Mouse (Mus musculus): ENCODE results near the gene 4930535I16Rik.
"Not testable (repeated sequence)": the region's sequence is repeated elsewhere in the genome, so short reads cannot be mapped to it uniquely, and the experiment has no call there.

The 4930535I16Rik gene
- long read RNA-seq, experiment 1 = 0 reads
- long read RNA-seq, experiment 2 = 0 reads

DNA sequence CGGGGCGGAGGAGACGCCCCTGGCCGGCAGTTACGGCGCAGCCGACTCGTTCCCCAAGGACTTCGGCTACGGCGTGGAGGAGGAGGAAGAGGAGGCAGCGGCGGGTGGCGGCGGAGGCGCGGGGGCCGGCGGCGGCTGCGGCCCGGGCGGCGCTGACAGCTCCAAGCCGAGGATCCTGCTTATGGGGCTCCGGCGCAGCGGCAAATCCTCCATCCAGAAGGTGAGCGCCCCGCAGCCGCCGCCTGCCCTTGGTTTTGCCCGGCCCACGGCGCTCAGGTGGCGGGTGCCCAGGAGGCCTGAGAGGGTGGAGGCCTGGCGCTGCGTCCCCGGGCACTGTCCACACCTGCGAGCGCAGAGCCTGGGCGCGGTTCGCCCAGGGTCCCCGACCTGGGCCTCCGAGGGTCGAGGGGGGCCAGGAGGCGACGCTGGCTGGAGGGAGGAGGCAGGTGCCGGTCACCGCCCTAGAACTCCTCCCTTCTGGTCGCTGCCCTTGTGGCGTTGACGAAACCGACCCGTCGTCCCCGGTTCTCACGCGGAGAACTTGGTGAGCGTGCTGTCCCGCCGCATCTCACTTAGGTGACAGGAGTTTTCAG is at the start of gene 4930535I16Rik:
Gene 4930535I16Rik (minus strand): TSS at position 475 of the 593 bp plus-strand sequence.
- intact Hi-C loops (cut with DNase I) = no loop called here

DNA sequence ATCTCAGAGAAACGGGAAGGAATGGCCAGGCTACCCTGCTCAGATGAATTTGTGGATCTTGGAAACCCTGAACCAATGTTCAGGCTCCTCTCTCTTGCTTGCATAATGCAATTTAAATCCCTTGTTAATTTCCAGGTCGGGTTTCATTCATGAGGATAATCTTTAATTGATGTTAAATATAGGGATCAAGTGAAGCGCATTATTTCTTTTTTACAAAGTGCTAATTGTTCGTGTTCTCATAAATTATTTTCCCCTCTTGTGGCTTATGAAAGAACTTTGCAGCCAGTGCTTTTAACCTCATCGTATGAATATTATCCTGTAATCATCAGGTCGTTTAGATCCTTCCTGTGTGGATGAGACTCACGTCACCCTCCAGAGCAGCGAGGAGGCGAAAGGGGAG is 44.9 kb upstream of the 4930535I16Rik start:
- intact Hi-C loops (cut with DNase I) = no loop called here

DNA sequence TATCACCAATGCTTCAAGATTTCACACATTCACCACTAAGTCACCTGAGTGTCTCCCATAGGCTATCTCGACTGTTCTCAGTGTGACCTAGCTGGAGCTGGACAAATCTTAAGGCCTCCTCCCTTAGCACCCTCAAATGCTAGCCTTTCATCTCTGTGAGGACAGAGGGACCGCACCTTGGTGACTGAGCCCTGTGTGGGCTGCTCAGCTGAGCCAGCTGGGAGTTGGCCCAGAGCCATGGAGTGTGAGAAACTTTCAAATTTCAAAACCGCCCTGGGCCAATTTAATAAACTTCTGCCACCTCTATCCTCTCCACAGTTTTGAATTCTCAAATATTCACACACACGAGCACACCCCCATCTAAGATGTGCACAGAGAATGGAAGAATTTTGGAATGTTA is 43.1 kb upstream of the 4930535I16Rik start:
- intact Hi-C loops (cut with DNase I) = no loop called here

DNA sequence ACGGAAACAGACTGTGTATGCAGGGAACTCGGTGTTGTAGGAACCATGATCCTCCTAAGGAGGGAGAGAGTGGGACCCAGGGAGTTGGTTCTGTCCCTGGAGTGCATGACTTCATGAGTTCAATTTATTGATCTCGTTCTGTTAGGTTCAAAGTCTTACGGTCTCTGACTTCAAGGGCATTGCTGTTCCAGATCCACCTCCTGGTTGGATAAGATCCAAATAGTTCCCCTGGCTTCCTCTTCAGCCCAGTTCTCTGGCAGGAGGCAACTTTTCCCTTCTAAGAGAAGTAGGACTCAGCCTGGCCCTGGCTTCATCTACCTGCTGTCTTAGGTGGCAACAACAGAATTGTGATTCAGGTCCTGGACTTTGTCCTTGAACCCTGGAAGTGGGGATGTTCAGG is 40.1 kb upstream of the 4930535I16Rik start:
- intact Hi-C loops (cut with DNase I) = loop anchor here (5.0 kb wide), 1 partner anchor 184 kb away; no protein-coding TSS in a partner anchor

DNA sequence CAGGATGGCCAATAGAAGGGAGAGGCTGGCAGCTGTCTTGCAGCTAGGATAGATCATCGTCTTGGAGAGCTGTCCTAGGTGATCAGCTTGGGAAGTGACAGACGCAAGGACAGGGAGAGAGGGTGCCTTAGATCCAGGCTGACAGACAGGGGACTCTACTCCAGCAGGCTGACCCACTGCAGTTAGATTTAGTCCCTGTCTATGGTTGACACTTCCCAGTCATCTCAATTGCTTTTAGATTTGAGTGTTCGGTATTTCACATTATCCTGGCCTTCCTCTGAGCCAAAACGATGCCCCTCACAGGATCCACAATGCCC is 39.6 kb upstream of the 4930535I16Rik start:
- intact Hi-C loops (cut with DNase I) = loop anchor here (5.0 kb wide), 1 partner anchor 185 kb away; no protein-coding TSS in a partner anchor

DNA sequence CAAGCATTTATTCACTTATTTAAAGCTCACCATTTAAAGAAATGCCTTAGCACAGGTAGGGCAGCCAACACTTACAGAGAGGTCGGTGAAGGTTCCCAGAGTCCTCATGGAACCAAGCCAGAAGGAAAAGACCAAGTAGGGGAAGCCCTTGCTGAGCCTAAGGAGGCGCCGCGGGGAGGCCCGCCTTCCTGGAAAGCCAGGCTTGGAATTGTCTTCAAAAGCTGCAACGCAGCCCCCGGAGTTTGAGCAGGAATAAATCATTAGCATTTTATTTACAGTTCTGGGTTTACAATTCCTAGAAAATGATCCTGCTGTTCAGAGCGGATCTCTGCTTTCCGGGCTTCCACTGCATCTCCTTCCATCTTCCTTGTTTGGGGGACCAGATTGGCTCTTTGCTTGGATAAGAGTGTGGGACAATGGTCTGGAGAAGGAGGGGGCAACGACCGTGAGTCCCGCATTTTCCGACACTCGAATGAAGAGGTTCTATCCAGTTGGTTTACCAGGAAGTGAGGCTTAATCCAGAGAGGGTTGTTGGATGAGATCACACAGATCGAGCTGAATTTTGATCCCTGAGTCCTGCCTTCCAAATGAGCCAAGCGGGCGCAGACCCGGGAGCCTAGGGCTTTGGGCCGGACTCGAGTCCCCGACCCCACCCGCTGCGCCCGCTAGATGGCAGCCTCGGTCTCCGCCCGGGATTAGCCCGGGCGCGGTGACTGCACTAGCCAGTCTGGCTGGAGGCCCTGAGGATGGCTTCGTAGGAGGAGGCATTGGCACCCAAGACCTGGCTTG is 39.1 kb upstream of the 4930535I16Rik start:
- intact Hi-C loops (cut with DNase I) = loop anchor here (5.0 kb wide), 1 partner anchor 185 kb away; no protein-coding TSS in a partner anchor

DNA sequence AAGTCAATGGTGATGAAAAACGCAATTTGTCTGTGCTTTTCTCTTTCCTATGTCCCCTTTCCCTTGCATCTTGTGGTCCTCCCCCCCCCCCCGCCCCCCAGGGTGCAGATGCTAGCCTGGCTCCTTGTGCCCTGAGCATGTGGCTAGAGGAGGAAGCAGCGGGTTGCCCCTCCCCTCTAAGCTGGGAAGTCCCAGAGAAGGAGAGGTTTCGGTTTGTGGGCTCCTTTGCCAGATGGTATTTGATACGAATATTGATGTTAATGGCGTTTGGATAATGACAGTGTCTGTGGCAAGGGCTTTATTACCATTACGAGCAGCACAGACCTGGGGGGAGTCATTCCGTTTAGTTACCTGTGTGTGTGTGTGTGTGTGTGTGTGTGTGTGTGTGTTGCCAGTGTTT is 34.2 kb upstream of the 4930535I16Rik start:
- intact Hi-C loops (cut with DNase I) = no loop called here

DNA sequence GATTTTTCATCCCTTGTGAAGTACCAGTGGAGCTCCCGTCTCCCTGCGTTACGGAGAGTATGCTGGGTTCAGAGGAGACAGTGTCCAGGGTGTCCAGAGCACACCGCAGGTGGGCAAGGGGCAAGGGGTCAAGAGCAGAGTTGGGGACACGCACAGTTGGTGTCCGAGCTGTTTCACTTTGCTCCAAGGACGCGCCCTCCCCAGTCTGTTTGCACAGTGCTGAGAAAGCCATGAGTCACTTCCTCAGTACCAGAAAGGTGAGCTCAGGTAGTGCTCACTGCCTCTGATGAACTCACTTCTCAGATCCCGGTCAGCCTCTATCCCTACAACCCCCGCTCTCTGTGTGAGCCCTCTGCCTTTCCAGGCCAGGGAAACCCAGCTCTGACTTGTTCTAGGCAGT is 31.8 kb upstream of the 4930535I16Rik start:
- intact Hi-C loops (cut with DNase I) = loop anchor here (5.0 kb wide), 1 partner anchor 728 kb away; no protein-coding TSS in a partner anchor

DNA sequence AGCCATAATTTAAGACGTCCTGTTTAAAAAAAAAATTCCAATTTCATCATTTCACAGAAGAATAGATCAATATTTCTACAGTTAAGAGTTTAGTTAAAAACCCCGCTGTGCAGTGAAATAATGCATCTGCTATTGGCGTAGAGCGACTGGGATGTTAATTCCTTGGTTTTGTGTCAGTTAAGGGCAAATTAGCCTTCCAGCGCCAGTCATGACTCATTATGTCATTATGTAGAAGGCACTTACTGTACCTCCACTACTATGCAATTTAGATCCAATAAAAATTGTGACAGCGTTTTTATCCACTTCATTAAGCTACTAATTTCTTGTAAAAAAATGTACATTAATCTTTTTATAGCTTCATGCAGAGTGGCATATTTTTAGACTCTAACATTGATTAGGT is 31.1 kb upstream of the 4930535I16Rik start:
- intact Hi-C loops (cut with DNase I) = loop anchor here (5.0 kb wide), 1 partner anchor 728 kb away; no protein-coding TSS in a partner anchor

DNA sequence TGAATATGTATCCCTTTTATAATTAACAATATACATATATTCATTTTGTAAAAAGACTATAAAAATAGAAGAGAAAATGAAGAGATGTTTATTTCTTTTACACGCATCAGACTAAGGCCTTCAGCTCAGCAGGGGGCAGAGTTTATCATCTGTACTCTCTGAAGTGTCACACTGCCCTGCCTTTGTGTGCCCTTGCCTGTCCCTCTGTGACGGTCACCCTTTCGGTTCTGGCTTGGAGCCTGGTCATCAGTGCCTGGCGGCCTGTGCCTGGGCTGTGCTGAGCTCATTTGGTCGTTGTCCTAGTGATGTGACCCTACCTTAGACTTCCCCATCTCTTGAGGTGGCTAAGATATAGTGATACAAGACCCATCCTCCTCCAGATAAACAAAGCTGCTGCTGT is 29.3 kb upstream of the 4930535I16Rik start:
- intact Hi-C loops (cut with DNase I) = loop anchor here (5.0 kb wide), 1 partner anchor 730 kb away; no protein-coding TSS in a partner anchor

DNA sequence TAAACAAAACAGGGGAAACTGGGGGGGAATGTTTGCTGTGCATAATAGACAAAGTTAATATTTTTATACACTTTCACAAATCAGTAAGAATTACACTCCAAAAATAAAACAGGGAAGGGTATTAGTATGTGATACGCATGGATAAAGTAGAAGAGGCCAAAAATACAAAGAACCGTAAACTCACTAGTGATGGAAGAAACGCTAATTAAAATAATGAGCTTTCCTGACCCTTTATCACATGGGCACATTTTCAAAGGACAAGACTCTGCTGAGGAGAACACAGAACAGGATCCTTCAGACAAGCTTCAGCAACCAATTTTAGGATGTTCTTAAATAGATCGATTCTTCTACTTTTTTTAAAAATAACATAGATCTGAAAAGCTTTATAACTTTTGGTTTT is 28.9 kb upstream of the 4930535I16Rik start:
- intact Hi-C loops (cut with DNase I) = loop anchor here (5.0 kb wide), 1 partner anchor 731 kb away; no protein-coding TSS in a partner anchor

DNA sequence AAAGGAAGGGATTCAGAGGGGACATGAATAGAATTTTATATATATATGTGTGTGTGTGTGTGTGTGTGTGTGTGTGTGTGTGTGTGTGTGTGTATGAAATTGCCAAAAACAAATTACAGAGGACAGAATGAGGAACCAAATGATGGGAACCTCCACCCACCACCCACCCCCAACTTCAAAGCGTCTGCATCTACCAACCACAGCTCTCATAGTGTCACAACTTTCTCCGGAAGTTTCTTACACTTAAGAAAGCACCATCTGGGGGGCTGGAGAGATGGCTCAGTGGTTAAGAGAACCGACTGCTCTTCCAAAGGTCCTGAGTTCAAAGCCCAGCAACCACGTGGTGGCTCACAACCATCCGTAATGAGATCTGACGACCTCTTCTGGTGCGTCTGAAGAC is 23.1 kb upstream of the 4930535I16Rik start:
- intact Hi-C loops (cut with DNase I) = not testable (repeated sequence)

DNA sequence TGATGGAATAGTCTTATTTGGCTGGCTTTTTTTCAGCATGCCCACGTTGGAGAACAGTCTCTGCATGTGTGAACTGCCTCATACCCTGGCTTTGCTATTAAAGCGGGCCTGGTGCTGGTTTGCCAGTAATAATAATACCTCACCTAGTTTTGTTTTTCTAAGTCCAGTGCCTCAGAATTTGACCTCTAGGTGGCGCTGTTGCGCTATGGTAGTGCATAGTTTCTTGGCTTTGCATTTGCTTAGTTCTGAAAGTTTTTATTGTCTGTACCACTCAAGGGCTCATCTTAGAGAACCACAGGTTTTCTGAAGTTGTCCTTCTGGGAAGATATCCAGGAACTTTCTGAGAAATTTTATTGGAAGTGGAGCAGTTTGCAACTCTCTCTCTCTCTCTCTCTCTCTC is 22.0 kb upstream of the 4930535I16Rik start:
- intact Hi-C loops (cut with DNase I) = loop anchor here (10.0 kb wide), 1 partner anchor 905 kb away; no protein-coding TSS in a partner anchor

DNA sequence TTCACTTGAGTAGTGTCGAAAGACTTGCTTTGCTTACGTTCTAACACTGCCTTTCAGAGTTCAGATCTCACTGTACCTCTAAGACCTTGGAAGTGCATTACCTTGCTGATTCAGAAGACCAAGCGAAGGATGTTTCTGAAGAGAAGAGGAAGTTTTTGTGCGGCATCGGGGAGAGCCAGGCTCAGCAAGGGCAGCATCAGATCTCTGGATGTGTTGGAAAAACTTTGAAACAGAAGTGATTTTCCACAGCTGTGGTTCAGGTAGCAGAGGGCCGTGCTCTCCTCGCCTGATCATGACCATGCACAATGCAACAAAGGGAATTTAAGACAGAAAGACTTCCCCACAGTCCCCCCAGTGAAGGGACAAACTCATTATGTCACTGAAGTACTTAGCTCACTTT is 18.2 kb upstream of the 4930535I16Rik start:
- intact Hi-C loops (cut with DNase I) = loop anchor here (10.0 kb wide), 1 partner anchor 909 kb away; no protein-coding TSS in a partner anchor

DNA sequence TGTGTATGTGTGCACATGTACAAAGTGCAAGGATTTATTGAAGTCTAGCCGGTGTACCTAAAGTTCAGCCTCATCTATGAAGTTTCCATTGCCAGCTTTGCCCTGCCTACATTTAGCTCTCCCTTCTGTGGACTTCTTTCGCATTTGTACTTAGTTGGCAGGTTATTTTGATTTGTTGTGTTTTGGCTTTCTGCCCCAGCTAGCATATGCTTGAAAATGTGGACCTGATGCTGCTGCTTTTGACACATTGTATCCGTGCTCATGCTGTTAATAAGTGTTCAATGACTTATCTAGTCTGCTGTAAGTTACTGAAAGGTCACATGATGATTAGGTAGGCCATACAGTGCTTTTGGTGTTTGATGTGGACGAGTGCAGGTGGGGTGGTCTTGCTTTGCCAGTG is 16.5 kb upstream of the 4930535I16Rik start:
- intact Hi-C loops (cut with DNase I) = loop anchor here (10.0 kb wide), 1 partner anchor 910 kb away; no protein-coding TSS in a partner anchor

DNA sequence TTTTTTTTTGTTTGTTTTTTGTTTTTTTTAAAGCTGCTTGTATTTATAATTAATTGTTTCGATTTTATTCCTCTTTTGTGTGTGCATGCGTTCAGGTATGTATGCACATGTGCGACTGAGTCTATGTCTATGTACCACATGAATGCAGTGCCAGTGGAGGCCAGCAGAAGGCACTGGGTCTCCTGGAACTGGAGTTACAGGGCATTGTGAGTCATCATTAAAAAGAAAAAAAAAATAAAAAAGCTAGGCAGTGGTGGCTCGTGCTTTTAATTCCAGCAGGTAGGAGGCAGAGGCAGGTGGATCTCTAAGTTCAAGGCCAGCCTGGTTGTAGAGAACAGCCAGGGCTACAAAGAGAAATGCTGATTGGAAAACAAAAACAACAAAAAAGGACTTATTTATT is 12.2 kb upstream of the 4930535I16Rik start:
- intact Hi-C loops (cut with DNase I) = loop anchor here (10.0 kb wide), 1 partner anchor 915 kb away; no protein-coding TSS in a partner anchor

DNA sequence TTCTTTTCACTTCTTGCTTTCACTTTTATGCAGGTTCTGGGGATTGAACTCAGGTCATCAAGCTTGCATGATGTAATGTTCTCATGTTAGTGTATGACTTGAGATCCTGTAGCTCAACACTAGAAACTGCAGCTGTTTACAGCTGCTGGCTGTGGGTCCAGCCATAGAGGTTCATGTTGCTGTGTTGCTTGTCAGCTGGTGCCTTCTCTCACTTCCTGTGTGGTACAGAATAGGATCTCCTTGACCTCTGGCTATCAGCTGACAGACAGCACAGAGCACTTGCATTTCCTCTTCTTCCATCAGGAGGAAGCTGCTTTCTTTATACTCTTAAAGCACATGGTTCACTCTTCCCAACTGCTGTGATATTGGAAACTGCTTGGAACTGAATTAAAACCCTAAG is 10.1 kb upstream of the 4930535I16Rik start:
- intact Hi-C loops (cut with DNase I) = no loop called here

DNA sequence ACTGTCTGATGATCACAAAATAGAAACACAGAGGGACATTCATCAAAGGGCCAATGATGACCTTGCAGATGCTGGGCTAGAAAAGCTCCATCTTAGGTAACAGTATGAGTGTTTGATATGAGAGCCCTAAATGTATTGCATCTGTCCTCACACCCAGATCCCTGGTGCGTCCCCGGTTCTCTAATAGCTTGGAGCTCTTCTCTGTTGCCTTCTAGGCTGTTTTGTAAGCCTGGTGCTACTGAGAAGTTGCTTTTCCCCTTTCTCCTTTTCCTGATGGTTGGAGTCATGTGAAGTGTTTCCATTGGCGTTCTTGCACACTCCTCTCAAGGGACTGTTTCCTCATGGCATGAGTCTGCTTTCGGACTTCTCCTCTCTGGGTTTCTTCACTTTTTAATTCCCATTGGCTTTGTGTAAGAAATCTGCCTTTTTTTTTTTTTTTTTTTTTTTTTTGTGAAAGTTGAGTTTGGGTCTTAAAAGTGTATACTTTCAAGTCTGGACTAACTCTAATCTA is 3.3 kb upstream of the 4930535I16Rik start:
- intact Hi-C loops (cut with DNase I) = no loop called here

DNA sequence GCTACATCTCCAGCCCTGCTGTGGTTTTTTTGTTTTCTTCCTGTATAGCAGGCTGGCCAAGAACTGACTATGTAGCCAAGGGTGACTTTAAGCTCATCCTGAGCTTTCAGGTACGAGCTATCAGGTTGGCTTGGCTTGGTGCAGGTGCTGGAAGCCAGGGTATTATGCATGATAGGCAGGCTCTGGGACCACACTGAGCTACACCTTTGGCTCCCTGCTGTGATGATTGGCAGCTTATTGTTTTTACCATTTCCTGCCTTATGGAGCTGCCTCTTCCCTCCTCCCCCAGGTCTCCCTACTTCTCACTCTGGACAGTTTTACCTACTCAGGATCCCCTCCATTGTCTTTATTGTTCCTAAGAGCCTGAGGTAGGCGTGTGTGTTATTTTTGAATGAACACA is 1.0 kb upstream of the 4930535I16Rik start:
- intact Hi-C loops (cut with DNase I) = no loop called here

DNA sequence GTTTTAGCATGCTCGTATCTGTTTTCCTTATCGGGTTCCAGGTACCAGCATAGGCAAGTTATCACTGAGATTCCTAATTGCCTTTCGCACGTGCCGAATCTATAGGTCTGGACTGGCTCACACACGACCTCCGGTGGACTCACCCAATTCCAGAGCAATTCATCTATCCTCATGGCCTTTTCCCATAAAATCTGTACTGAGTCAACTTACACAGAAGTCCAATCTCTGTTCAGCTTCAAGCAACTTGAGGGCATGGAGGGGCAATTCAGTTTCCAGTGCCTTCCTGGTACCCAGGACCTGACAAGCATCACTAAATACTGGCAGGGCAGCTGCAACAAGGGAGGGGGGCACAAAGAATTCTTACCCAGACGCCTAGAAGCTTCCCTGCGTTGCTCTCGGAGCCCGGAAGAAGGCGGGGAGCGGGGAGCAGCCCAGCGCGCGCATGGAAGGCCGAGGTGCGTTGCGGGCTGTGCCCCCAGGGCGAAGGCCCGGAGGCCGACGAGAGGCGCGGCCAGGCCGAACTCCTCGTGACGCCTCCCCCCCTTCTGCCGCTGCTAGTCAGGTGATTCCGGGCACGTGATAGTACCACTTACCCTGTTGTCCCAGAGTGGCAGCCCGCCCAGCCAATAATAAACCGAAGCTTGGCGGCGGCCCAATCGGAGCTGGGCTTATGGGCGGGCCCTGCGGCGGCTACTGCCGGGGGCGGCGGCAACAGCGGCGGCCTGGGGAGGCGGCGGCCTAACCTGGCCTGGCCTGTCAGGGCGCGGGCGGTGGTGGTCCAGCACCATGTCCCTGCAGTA is 874 bp downstream of the 4930535I16Rik start, which contains the start of gene Rragc:
Gene Rragc (plus strand): TSS at position 699 of the 800 bp plus-strand sequence.
- intact Hi-C loops (cut with DNase I) = no loop called here

DNA sequence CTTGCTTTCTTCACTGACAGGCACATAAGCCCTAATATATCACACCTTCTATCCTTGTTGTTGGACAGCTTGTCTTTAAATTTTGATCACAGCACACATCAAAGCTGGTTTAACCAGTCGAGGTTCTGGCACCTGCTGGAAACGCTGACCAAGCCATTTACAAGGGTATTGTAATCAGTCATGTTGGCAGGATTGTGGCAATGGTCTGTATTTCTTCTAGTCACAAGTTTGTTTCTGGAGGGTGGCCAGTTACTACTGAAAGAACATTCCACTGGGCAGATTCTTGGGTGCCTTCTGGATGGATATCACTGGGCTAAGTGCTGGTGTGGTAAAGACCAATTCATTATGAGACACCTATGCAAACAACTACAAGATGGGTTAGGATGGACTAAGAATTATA is 5.4 kb downstream of the 4930535I16Rik start:
- intact Hi-C loops (cut with DNase I) = no loop called here
